Mouse (Mus musculus): ENCODE results near the gene Chit1.

GRCm38 (mm10) chr1:134100928-134101327 lies 10.1 kb upstream of the Chit1 start:
- no peak for TF ChIP-seq MAFK (IDR thresholded peaks at IDR 0.05; ENCODE audit: insufficient read depth, low read depth, low read length)
- TF ChIP-seq CHD2 (IDR thresholded peaks at IDR 0.05; ENCODE audit: low read depth, low read length), result no peak
